Mouse (Mus musculus): Measurements from ENCODE around the gene Fam126b. TPM values are rescaled to one million over a fixed set of nuclear protein-coding genes. Genes with fewer than 3 reads are reported as not detected.
"Not testable (repeated sequence)": the region's sequence is repeated elsewhere in the genome, so short reads cannot be mapped to it uniquely, and the experiment has no call there.

Fam126b gene
- polyA plus RNA-seq, 1 experiment from 2014 or later: 13.1 TPM

GRCm38 (mm10) chr1:58610611-58611010 is 24.5 kb upstream of the Fam126b start:
- Histone ChIP-seq H3K36me3 (no peaks in the 10 kb centered on the region), H3K9me3 (replicated peaks) (no peaks in the 10 kb centered on the region; the same call in 1 of the 2 replicates), H3K27me3 (replicated peaks) (no peaks in the 10 kb centered on the region), H3K4me1 (no peaks in the 10 kb centered on the region), H3K9ac (replicated peaks) (no peak overlapping the region), H3K4me3 (replicated peaks) (no peak overlapping the region), H3K27ac (replicated peaks) (no peak overlapping the region), H3K4me2 (no peak overlapping the region)
- no peak for ATAC-seq (ENCODE audit: low FRiP score)
- WGBS: 53% methylated on average over 1 of the region's 1 CpGs

GRCm38 (mm10) chr1:58610166-58610565 is 24.0 kb upstream of the Fam126b start:
- H3K27me3 ChIP-seq (replicated peaks): no peaks in the 10 kb centered on the region
- ATAC-seq (ENCODE audit: low FRiP score): no peak
- H3K36me3 ChIP-seq: no peaks in the 10 kb centered on the region
- no peaks in the 10 kb centered on the region for H3K4me1 ChIP-seq
- H3K27ac ChIP-seq (replicated peaks): no peak overlapping the region
- H3K4me2 ChIP-seq: no peak overlapping the region
- no peak overlapping the region for H3K4me3 ChIP-seq (replicated peaks)
- H3K9me3 ChIP-seq (replicated peaks): no peaks in the 10 kb centered on the region; the same call in 1 of the 2 replicates
- WGBS: 90% methylated on average over 1 of the region's 1 CpGs
- no peak overlapping the region for H3K9ac ChIP-seq (replicated peaks)

- H3K27me3 ChIP-seq (replicated peaks); H3K9me3 ChIP-seq (replicated peaks); H3K9ac ChIP-seq (replicated peaks); H3K36me3 ChIP-seq; ATAC-seq (ENCODE audit: low FRiP score); H3K4me2 ChIP-seq; H3K27ac ChIP-seq (replicated peaks); H3K4me1 ChIP-seq; H3K4me3 ChIP-seq (replicated peaks): not testable (repeated sequence)
- 91% methylated on average over 5 of the region's 5 CpGs for WGBS
Observed at GRCm38 (mm10) chr1:58609591-58609990, 23.5 kb upstream of the Fam126b start.

GRCm38 (mm10) chr1:58603738-58604137 is 17.6 kb upstream of the Fam126b start:
- Histone ChIP-seq H3K27me3 (replicated peaks) (no peaks in the 10 kb centered on the region), H3K27ac (replicated peaks) (no peak overlapping the region), H3K4me1 (no peaks in the 10 kb centered on the region), H3K36me3 (no peaks in the 10 kb centered on the region), H3K9ac (replicated peaks) (no peak overlapping the region), H3K9me3 (replicated peaks) (no peaks in the 10 kb centered on the region; the same call in 1 of the 2 replicates), H3K4me2 (no peak overlapping the region), H3K4me3 (replicated peaks) (no peak overlapping the region)
- ATAC-seq (ENCODE audit: low FRiP score): no peak
- WGBS: 80% methylated on average over 4 of the region's 4 CpGs

- ATAC-seq (ENCODE audit: low FRiP score): no peak
- Histone ChIP-seq H3K36me3 (no peaks in the 10 kb centered on the region), H3K4me1 (no peaks in the 10 kb centered on the region), H3K9ac (replicated peaks) (no peak overlapping the region), H3K9me3 (replicated peaks) (no peaks in the 10 kb centered on the region), H3K4me3 (replicated peaks) (no peak overlapping the region), H3K27me3 (replicated peaks) (no peaks in the 10 kb centered on the region), H3K4me2 (no peak overlapping the region), H3K27ac (replicated peaks) (no peak overlapping the region)
- WGBS: 90% methylated on average over 4 of the region's 4 CpGs
Observed at GRCm38 (mm10) chr1:58602681-58603080, 16.6 kb upstream of the Fam126b start.

GRCm38 (mm10) chr1:58587491-58587890 is 1.4 kb upstream of the Fam126b start:
- H3K9ac ChIP-seq (replicated peaks): no peak overlapping the region
- H3K27me3 ChIP-seq (replicated peaks): no peaks in the 10 kb centered on the region
- peak overlapping the region; percentile 66 for H3K4me2 ChIP-seq
- ATAC-seq (ENCODE audit: low FRiP score): no peak
- H3K4me3 ChIP-seq (replicated peaks): peak overlapping the region; percentile 84
- WGBS: 95% methylated on average over 1 of the region's 1 CpGs
- no peaks in the 10 kb centered on the region for H3K9me3 ChIP-seq (replicated peaks)
- H3K27ac ChIP-seq (replicated peaks): no peak overlapping the region
- H3K36me3 ChIP-seq: peaks cover 9% of the 10 kb centered on the region
- peaks cover 17% of the 10 kb centered on the region for H3K4me1 ChIP-seq

GRCm38 (mm10) chr1:58585373-58586170 is 551 bp downstream of the Fam126b start:
- peak overlapping the region; percentile 88 for H3K27ac ChIP-seq (replicated peaks)
- peaks cover 17% of the 10 kb centered on the region for H3K4me1 ChIP-seq
- H3K9me3 ChIP-seq (replicated peaks): no peaks in the 10 kb centered on the region
- peak overlapping the region; percentile 92 for H3K9ac ChIP-seq (replicated peaks)
- 7% methylated on average over 35 of the region's 36 CpGs for WGBS
- no peaks in the 10 kb centered on the region for H3K27me3 ChIP-seq (replicated peaks)
- H3K4me3 ChIP-seq (replicated peaks): peak overlapping the region; percentile 84
- ATAC-seq (ENCODE audit: low FRiP score): peak; percentile 81
- no peaks in the 10 kb centered on the region for H3K36me3 ChIP-seq
- H3K4me2 ChIP-seq: peak overlapping the region; percentile 81

- Histone ChIP-seq H3K27me3 (replicated peaks) (no peaks in the 10 kb centered on the region), H3K4me3 (replicated peaks) (no peak overlapping the region), H3K36me3 (no peaks in the 10 kb centered on the region), H3K4me2 (no peak overlapping the region), H3K27ac (replicated peaks) (no peak overlapping the region), H3K9ac (replicated peaks) (no peak overlapping the region), H3K4me1 (peaks cover 17% of the 10 kb centered on the region), H3K9me3 (replicated peaks) (no peaks in the 10 kb centered on the region)
- WGBS: 83% methylated on average over 1 of the region's 1 CpGs
- ATAC-seq (ENCODE audit: low FRiP score): no peak
Observed at GRCm38 (mm10) chr1:58584271-58584670, 1.9 kb downstream of the Fam126b start.

- H3K27me3 ChIP-seq (replicated peaks): no peaks in the 10 kb centered on the region
- 73% methylated on average over 1 of the region's 1 CpGs for WGBS
- H3K4me2 ChIP-seq: no peak overlapping the region
- no peaks in the 10 kb centered on the region for H3K9me3 ChIP-seq (replicated peaks)
- no peak for ATAC-seq (ENCODE audit: low FRiP score)
- no peak overlapping the region for H3K9ac ChIP-seq (replicated peaks)
- no peak overlapping the region for H3K27ac ChIP-seq (replicated peaks)
- H3K4me1 ChIP-seq: peaks cover 17% of the 10 kb centered on the region
- H3K4me3 ChIP-seq (replicated peaks): no peak overlapping the region
- H3K36me3 ChIP-seq: no peaks in the 10 kb centered on the region
Observed at GRCm38 (mm10) chr1:58582611-58583010, 3.5 kb downstream of the Fam126b start.

- Histone ChIP-seq H3K9me3 (replicated peaks) (no peaks in the 10 kb centered on the region), H3K4me3 (replicated peaks) (no peak overlapping the region), H3K36me3 (no peaks in the 10 kb centered on the region), H3K4me2 (no peak overlapping the region), H3K4me1 (0 out of 2 replicates have a peak, but pooled peaks cover 3% of the 10 kb centered on the region), H3K27ac (replicated peaks) (no peak overlapping the region), H3K27me3 (replicated peaks) (no peaks in the 10 kb centered on the region), H3K9ac (replicated peaks) (no peak overlapping the region)
- no peak for ATAC-seq (ENCODE audit: low FRiP score)
- 88% methylated on average over 2 of the region's 2 CpGs for WGBS
Observed at GRCm38 (mm10) chr1:58579179-58579578, 6.9 kb downstream of the Fam126b start.

GRCm38 (mm10) chr1:58570437-58570836 is 15.7 kb downstream of the Fam126b start:
- Histone ChIP-seq H3K4me3 (replicated peaks) (no peak overlapping the region), H3K36me3 (no peaks in the 10 kb centered on the region), H3K27me3 (replicated peaks) (no peaks in the 10 kb centered on the region), H3K9ac (replicated peaks) (no peak overlapping the region), H3K4me2 (no peak overlapping the region), H3K9me3 (replicated peaks) (no peaks in the 10 kb centered on the region), H3K4me1 (no peaks in the 10 kb centered on the region), H3K27ac (replicated peaks) (no peak overlapping the region)
- no peak for ATAC-seq (ENCODE audit: low FRiP score)
- WGBS: 40% methylated on average over 4 of the region's 4 CpGs

- no peak for ATAC-seq (ENCODE audit: low FRiP score)
Observed at GRCm38 (mm10) chr1:58568456-58569130, 17.5 kb downstream of the Fam126b start.

More at GRCm38 (mm10) chr1:58568456-58569130, 17.5 kb downstream of the Fam126b start:
- peaks cover 11% of the 10 kb centered on the region; the same call in 1 of the 2 replicates for H3K36me3 ChIP-seq
- no peak overlapping the region for H3K9ac ChIP-seq (replicated peaks)
- H3K9me3 ChIP-seq (replicated peaks): no peaks in the 10 kb centered on the region
- no peaks in the 10 kb centered on the region for H3K4me1 ChIP-seq
- H3K4me3 ChIP-seq (replicated peaks): no peak overlapping the region
- H3K4me2 ChIP-seq: no peak overlapping the region
- no peaks in the 10 kb centered on the region for H3K27me3 ChIP-seq (replicated peaks)
- no peak overlapping the region for H3K27ac ChIP-seq (replicated peaks)

Measured in neural tube, embryonic 15.5 days (tissue).